Mouse (Mus musculus): ENCODE measurements at regions not wholly inside any gene's neighbourhood (a gene's known extent, or its start where the extent isn't known, plus 50 kb on each side); places are given as distances from the start of the nearest gene placed in this dataset.
A peak's percentile ranks its signal among the peaks of the same experiment; 100 is the strongest.

DNA sequence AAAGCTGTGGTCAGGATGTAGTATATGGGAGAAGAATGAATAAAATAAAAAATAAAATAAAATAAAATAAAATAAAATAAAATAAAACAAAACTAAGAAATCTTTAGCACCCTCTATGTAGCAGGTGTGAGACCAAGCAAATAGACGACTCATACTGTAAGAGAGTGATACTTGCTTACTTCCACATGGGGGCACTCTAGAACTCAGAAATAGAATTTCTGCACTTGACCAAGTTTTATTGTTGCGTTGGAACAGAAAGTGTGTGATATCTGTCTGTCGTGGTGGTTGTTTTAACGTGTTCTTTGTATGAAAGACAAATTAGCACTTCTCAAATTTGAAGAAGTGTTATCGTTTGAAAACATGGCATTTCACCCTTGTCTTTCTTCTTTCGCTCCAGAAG is 125.4 kb downstream of the Dthd1 start:
- peak; percentile 75 for TF ChIP-seq CTCF (IDR thresholded peaks at IDR 0.05)
- Histone ChIP-seq H3K4me3 (no peak overlapping the region), H3K27ac (no peak overlapping the region)
- intact Hi-C loops (cut with DNase I) = loop anchor here (2.0 kb wide), 2 partner anchors 564 to 828 kb away; no protein-coding TSS in a partner anchor
- DNase-seq (ENCODE audit: extremely low spot score in 1 of 2, low spot score in 2 of 2) = no peak

Measured in left cerebral cortex, adult 2 months (tissue).